ENCODE assay signal across 12 mouse cellular contexts in the genomic region with DNA sequence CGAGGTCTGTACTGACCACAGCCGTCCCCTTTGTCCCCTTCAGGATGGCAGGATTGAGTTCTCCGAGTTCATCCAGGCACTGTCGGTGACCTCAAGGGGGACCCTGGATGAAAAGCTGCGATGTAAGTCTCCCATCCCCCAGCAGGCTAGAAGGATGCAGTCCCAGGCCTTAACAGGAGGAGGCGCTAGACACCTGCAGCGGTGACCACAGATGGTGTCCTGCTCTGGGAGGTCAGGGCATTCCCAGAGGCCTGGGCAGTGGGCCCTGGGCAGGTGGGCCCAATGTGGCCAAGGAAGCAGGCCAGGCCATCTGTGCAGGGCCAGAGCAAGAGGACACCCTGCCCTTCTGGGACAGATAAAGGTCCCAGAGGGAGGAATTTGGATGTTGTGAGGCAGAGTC. TPM values are rescaled to one million over a fixed set of nuclear protein-coding genes. Genes with fewer than 3 reads are reported as not detected.
DNase-seq lines count a peak whose midpoint lies in the region; TF ChIP-seq lines count a peak whose summit lies in the region.
"Had no signal": no experiment of that assay in that cellular context is flagged by ENCODE, and none has a peak within 500 bp of the region (broad histone marks: within the 10 kb centered on the region; RNA-seq: fewer than 3 reads in every experiment).

No protein-coding gene starts in this region.

- no peak for TF ChIP-seq POLR2A in cerebellum, adult 2 months (IDR thresholded peaks at IDR 0.05; ENCODE audit: borderline replicate concordance, insufficient read depth, low read length)
- TF ChIP-seq POLR2A in ES-Bruce4 (IDR thresholded peaks at IDR 0.05; ENCODE audit: insufficient read depth, low read length), result no peak

- H3K4me1 ChIP-seq in cerebellum, adult 2 months (ENCODE audit: control insufficient read depth, insufficient read depth, low read length), result peaks cover 36% of the 10 kb centered on the region
- H3K4me1 ChIP-seq in ES-Bruce4 (ENCODE audit: control insufficient read depth, insufficient read depth, low read length), result no peaks in the 10 kb centered on the region
- H3K4me1 ChIP-seq in limb, embryonic 10.5 days, result peaks cover 3% of the 10 kb centered on the region; the same call in 1 of the 2 replicates
- H3K4me1 ChIP-seq: kidney, embryonic 15.5 days had no signal

- TF ChIP-seq EP300 in ES-Bruce4 (IDR thresholded peaks at IDR 0.05; ENCODE audit: insufficient read depth, low read depth, low read length), result no peak

- H3K4me3 ChIP-seq in cerebellum, adult 2 months (replicated peaks; ENCODE audit: insufficient read depth, low read depth, low read length), result no peak overlapping the region
- H3K4me3 ChIP-seq in left cerebral cortex, adult 2 months, result no peak overlapping the region
- no peak overlapping the region for H3K4me3 ChIP-seq in ES-Bruce4 (ENCODE audit: low read depth, low read length)
- H3K4me3 ChIP-seq in limb, embryonic 10.5 days, result no peak overlapping the region
- H3K4me3 ChIP-seq: kidney, embryonic 15.5 days had no signal

- 45% methylated on average over 7 of the region's 7 CpGs for WGBS in cerebellum, adult 2 months
- WGBS in limb, embryonic 10.5 days, result 58% methylated on average over 7 of the region's 7 CpGs

- no peaks in the 10 kb centered on the region for H3K27me3 ChIP-seq in cerebellum, adult 2 months (ENCODE audit: control insufficient read depth, insufficient read depth, low read length)
- no peaks in the 10 kb centered on the region for H3K27me3 ChIP-seq in ES-Bruce4 (ENCODE audit: control insufficient read depth, insufficient read depth, low read length, poor library complexity, severe bottlenecking)
- no peaks in the 10 kb centered on the region for H3K27me3 ChIP-seq in limb, embryonic 10.5 days (ENCODE audit: low read depth, poor library complexity, severe bottlenecking)
- H3K27me3 ChIP-seq: kidney, embryonic 15.5 days had no signal

- peak; percentile 54 to 62 for DNase-seq in cerebellum, adult 2 months
- DNase-seq in cerebellum, adult 9-10 months, result no peak
- no peak for DNase-seq in left cerebral cortex, adult 2 months (ENCODE audit: extremely low spot score in 1 of 2, low spot score in 2 of 2)
- DNase-seq in left cerebral cortex, adult 8-10 months (ENCODE audit: low spot score in 2 of 2), result no peak
- peak; percentile 63 to 83 for DNase-seq in cerebellum, postnatal 14 days
- DNase-seq in limb, embryonic 10.5 days (ENCODE audit: low spot score), result no peak
- no peak for DNase-seq in natural killer cell, adult 2 months (ENCODE audit: low spot score in 2 of 2)
- DNase-seq: B cell, adult 2 months; heart, postnatal 10 days; lung, postnatal 14 days had no signal

- H3K27ac ChIP-seq in cerebellum, adult 2 months (ENCODE audit: insufficient read depth, low read length), result 0 out of 2 replicates have a peak overlapping the region, but pooled peaks have one; percentile 3
- H3K27ac ChIP-seq in left cerebral cortex, adult 2 months, result peak overlapping the region; percentile 34
- H3K27ac ChIP-seq in ES-Bruce4 (ENCODE audit: insufficient read depth, low read length), result no peak overlapping the region
- H3K27ac ChIP-seq in limb, embryonic 10.5 days, result no peak overlapping the region
- H3K27ac ChIP-seq: kidney, embryonic 15.5 days had no signal

- H3K9ac ChIP-seq in ES-Bruce4 (ENCODE audit: low read depth, poor library complexity, severe bottlenecking), result no peak overlapping the region
- H3K9ac ChIP-seq: kidney, embryonic 15.5 days had no signal

- peak; percentile 68 for TF ChIP-seq CTCF in cerebellum, adult 2 months (IDR thresholded peaks at IDR 0.05; ENCODE audit: borderline replicate concordance, insufficient read depth, low read depth, low read length)
- peak; percentile 45 for TF ChIP-seq CTCF in left cerebral cortex, adult 2 months (IDR thresholded peaks at IDR 0.05)
- TF ChIP-seq CTCF in ES-Bruce4 (IDR thresholded peaks at IDR 0.05; ENCODE audit: low read depth, low read length), result peak; percentile 79

- no peaks in the 10 kb centered on the region for H3K36me3 ChIP-seq in ES-Bruce4 (ENCODE audit: control insufficient read depth, insufficient read depth, low read length, poor library complexity, severe bottlenecking)
- H3K36me3 ChIP-seq in limb, embryonic 10.5 days, result peaks cover 96% of the 10 kb centered on the region

- no peaks in the 10 kb centered on the region for H3K9me3 ChIP-seq in ES-Bruce4 (replicated peaks; ENCODE audit: control insufficient read depth, insufficient read depth, low read length, poor library complexity, severe bottlenecking)
- H3K9me3 ChIP-seq in limb, embryonic 10.5 days (replicated peaks), result no peaks in the 10 kb centered on the region
- H3K9me3 ChIP-seq: kidney, embryonic 15.5 days had no signal

- intact Hi-C loops in left cerebral cortex, adult 2 months (cut with DNase I), result no loop called here

RNA-seq across cellular contexts. Expression of a gene that starts 31.9 kb away (rescaled TPM):
- 0.59 and 0.63 TPM in 2 replicates for polyA plus RNA-seq in cerebellum, adult 2 months (2012; rRNA removed)
- under 1 TPM; 0.51 to 0.52 TPM for total RNA-seq in left cerebral cortex, adult 2 months (2021)
- total RNA-seq in left cerebral cortex, adult 8-10 months (2022), result 1 to 10 TPM in 1 of 4 experiments, under 1 TPM in 3; 0.28 to 1.1 (median 0.42) TPM
- polyA plus RNA-seq in ES-Bruce4 (2011; ENCODE audit: insufficient read depth, insufficient read length, low read depth, missing spikeins), result 2.7 and 2.9 TPM in 2 replicates
- 0.19 TPM in 1 of 2 replicates, not detected in the other for polyA plus RNA-seq in limb, embryonic 10.5 days (2016; fragmentation: Nextera tagmentation; extraction: Ambion mirVana)

RNA-seq across cellular contexts. Expression of a gene that starts 36.6 kb away (rescaled TPM):
- polyA plus RNA-seq in cerebellum, adult 2 months (2012; rRNA removed), result 118 and 126 TPM in 2 replicates
- total RNA-seq in left cerebral cortex, adult 2 months (2021), result 100 to 1,000 TPM; 217 to 242 TPM
- total RNA-seq in left cerebral cortex, adult 8-10 months (2022), result 100 to 1,000 TPM; 207 to 245 (median 229) TPM
- polyA plus RNA-seq in ES-Bruce4 (2011; ENCODE audit: insufficient read depth, insufficient read length, low read depth, missing spikeins), result 6.2 and 9.7 TPM in 2 replicates
- polyA plus RNA-seq in limb, embryonic 10.5 days (2016; fragmentation: Nextera tagmentation; extraction: Ambion mirVana), result 57.5 and 62.0 TPM in 2 replicates

Comparison
In these comparisons a context has a peak if more than half of its experiments do, and no peak if none do; other contexts are left out.
1. DNase-seq: peak in cerebellum, adult 2 months (2 of 2) and cerebellum, postnatal 14 days (2 of 2); none in cerebellum, adult 9-10 months (single experiment), left cerebral cortex, adult 2 months (0 of 2), left cerebral cortex, adult 8-10 months (0 of 2), limb, embryonic 10.5 days (single experiment) and natural killer cell, adult 2 months (0 of 2).
2. H3K27ac ChIP-seq: peak in cerebellum, adult 2 months (single experiment) and left cerebral cortex, adult 2 months (single experiment); none in ES-Bruce4 (single experiment) and limb, embryonic 10.5 days (single experiment).
3. Peak in every context shown above with its lines, with median percentiles within 50 percentile points of each other: CTCF ChIP-seq.